In genomic region chr12:86836431-86837047, GRCm38 (mm10) we compare ENCODE assay signal across 8 mouse cellular contexts. TPM values are rescaled to one million over a fixed set of nuclear protein-coding genes. Genes with fewer than 3 reads are reported as not detected.
DNase-seq lines count a peak whose midpoint lies in the region; ATAC-seq and TF ChIP-seq lines count a peak whose summit lies in the region.

No protein-coding gene starts in this region.

- H3K4me2 ChIP-seq in heart, embryonic 16.5 days (ENCODE audit: low read depth, low read length): peak overlapping the region; percentile 62
- peak overlapping the region; percentile 25 for H3K4me2 ChIP-seq in neural tube, embryonic 15.5 days

- H3K27me3 ChIP-seq in heart, embryonic 16.5 days (ENCODE audit: control insufficient read depth, insufficient read depth, low read length): no peaks in the 10 kb centered on the region
- H3K27me3 ChIP-seq in neural tube, embryonic 15.5 days (replicated peaks): no peaks in the 10 kb centered on the region

- no peaks in the 10 kb centered on the region for H3K36me3 ChIP-seq in heart, embryonic 16.5 days (ENCODE audit: control insufficient read depth, insufficient read depth)
- no peaks in the 10 kb centered on the region for H3K36me3 ChIP-seq in neural tube, embryonic 15.5 days

- peaks cover 53% of the 10 kb centered on the region for H3K4me1 ChIP-seq in heart, embryonic 16.5 days (ENCODE audit: control insufficient read depth, insufficient read depth, low read length)
- H3K4me1 ChIP-seq in lung, adult 2 months (ENCODE audit: control insufficient read depth, insufficient read depth, low read length): peaks cover 31% of the 10 kb centered on the region
- H3K4me1 ChIP-seq in neural tube, embryonic 15.5 days: peaks cover 22% of the 10 kb centered on the region

- WGBS in heart, embryonic 16.5 days: 9% methylated on average over 23 of the region's 23 CpGs
- WGBS in lung, adult 2 months: 1% methylated on average over 23 of the region's 23 CpGs
- 35% methylated on average over 23 of the region's 23 CpGs for WGBS in neural tube, embryonic 15.5 days

- no peak for TF ChIP-seq CTCF in lung, adult 2 months (IDR thresholded peaks at IDR 0.05; ENCODE audit: insufficient read depth, low read length)

- peak; percentile 93 for DNase-seq in adrenal gland, postnatal 10 days
- DNase-seq in fibroblast of lung, adult 2 months (ENCODE audit: low read depth): peak; percentile 94
- peak; percentile 92 for DNase-seq in kidney, postnatal 10 days
- DNase-seq in lung, adult 2 months: peak; percentile 87
- peak; percentile 74 for DNase-seq in thymus, postnatal 25 days

- H3K9ac ChIP-seq in heart, embryonic 16.5 days (ENCODE audit: low read length): peak overlapping the region; percentile 49
- H3K9ac ChIP-seq in neural tube, embryonic 15.5 days (replicated peaks): no peak overlapping the region

- peak; percentile 72 for ATAC-seq in CD4-positive, CD25-positive, alpha-beta regulatory T cell, adult 4 months
- peak; percentile 66 for ATAC-seq in heart, embryonic 16.5 days (replicated peaks; ENCODE audit: extremely low read depth, insufficient read depth, low FRiP score)
- peak; percentile 32; the same call in 1 of the 2 replicates for ATAC-seq in neural tube, embryonic 15.5 days (ENCODE audit: low FRiP score)

- TF ChIP-seq POLR2A in lung, adult 2 months (IDR thresholded peaks at IDR 0.05; ENCODE audit: borderline replicate concordance, extremely low read depth, low read depth, low read length): peak; percentile 58; the same call in 1 of the 2 replicates

- no peaks in the 10 kb centered on the region for H3K9me3 ChIP-seq in heart, embryonic 16.5 days (replicated peaks; ENCODE audit: control insufficient read depth, low read length)
- H3K9me3 ChIP-seq in neural tube, embryonic 15.5 days (replicated peaks): no peaks in the 10 kb centered on the region

- peak overlapping the region; percentile 33 for H3K4me3 ChIP-seq in heart, embryonic 16.5 days (ENCODE audit: low read length)
- H3K4me3 ChIP-seq in lung, adult 2 months (replicated peaks; ENCODE audit: extremely low read depth, low read depth, low read length): peak overlapping the region; percentile 41
- no peak overlapping the region for H3K4me3 ChIP-seq in neural tube, embryonic 15.5 days (replicated peaks)

- peak overlapping the region; percentile 92 for H3K27ac ChIP-seq in heart, embryonic 16.5 days (ENCODE audit: low read length)
- no peak overlapping the region; the same call in 1 of the 2 replicates for H3K27ac ChIP-seq in neural tube, embryonic 15.5 days (replicated peaks)

RNA-seq across cellular contexts. Expression of gene Irf2bpl, which starts 48.1 kb away (rescaled TPM):
- polyA plus RNA-seq in CD4-positive, CD25-positive, alpha-beta regulatory T cell, adult 4 months (2017; shearing (Covaris generic)): 10 to 100 TPM in 1 of 2 experiments, 1 to 10 TPM in 1; 7.6 to 18.8 TPM
- 10 to 100 TPM; 39.7 to 53.2 TPM for total RNA-seq in adrenal gland, postnatal 10 days (2021)
- 25.4 and 32.4 TPM in 2 replicates for polyA plus RNA-seq in heart, embryonic 16.5 days (2015; fragmentation: Nextera tagmentation; extraction: Ambion mirVana)
- 50.0 and 79.4 TPM in 2 replicates for polyA plus RNA-seq in lung, adult 2 months (2012; rRNA removed)
- 53.3 and 69.9 TPM in 2 replicates for polyA plus RNA-seq in neural tube, embryonic 15.5 days (2015; fragmentation: Nextera tagmentation; extraction: Ambion mirVana)
